Mouse (Mus musculus): ENCODE data around the gene Rasgrp4.

Gene Rasgrp4

GRCm38 (mm10) chr7:29146625-29147367 is 12.1 kb downstream of the Rasgrp4 start:
- DNase-seq (ENCODE audit: low spot score in 2 of 2), result no peak

- no peak for DNase-seq (ENCODE audit: low spot score in 2 of 2)
These were observed 14.1 kb downstream of the Rasgrp4 start for GRCm38 (mm10) chr7:29148771-29149170.

- no peak for DNase-seq (ENCODE audit: low spot score in 2 of 2)
These were observed 16.8 kb downstream of the Rasgrp4 start for GRCm38 (mm10) chr7:29151486-29151885.

GRCm38 (mm10) chr7:29154018-29154720 is 19.5 kb downstream of the Rasgrp4 start:
- DNase-seq (ENCODE audit: low spot score in 2 of 2), result no peak

- DNase-seq (ENCODE audit: low spot score in 2 of 2), result peak; percentile 78 to 90
These were observed 20.7 kb downstream of the Rasgrp4 start for GRCm38 (mm10) chr7:29155196-29155837.

DNA sequence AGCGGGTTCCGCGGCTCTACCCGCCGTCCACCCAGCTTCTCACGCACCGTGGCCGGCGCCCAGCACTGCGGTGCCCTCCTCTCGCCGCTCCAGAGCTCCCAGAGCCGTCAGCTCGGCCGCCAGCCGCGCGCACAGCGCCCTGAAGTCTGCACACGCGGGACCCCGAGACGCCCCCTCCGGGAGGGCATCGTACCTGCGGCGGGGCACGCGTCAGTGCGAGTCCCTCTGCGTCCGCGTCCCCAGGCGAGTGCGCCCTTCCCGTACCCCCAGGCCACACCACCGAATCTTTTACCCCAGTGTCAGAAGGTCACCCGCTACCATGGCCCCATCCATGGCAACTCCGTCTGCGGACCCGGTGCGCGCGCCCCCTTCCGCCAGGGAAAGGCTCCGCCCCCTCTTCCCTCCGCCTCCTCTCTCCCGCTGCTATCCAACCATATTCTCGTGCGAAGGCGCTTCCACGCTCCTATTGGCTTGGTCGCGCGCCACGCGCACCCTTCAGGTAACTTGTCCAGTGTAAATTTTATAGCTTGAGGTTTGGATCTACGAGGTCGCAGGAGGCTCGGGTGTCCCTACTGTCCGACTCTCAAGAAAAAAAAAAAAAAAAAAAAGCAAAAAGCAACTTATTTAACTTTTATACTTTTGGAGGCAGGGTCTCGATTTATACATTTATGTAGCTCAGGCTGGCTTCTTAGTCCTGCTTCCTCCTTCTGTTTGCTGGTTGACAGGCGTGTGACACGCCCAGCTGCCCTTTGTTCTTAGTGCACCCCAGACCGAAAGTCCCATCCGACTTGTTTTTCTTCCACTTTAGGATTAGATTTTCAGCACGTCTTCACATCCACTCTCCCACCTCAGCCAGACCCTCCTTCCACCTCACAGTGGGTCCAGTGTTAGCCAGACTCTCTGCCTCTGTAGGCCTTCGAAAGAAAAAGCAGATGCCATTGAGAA is 21.5 kb downstream of the Rasgrp4 start, which contains the start of gene Fam98c:
TSS of gene Fam98c (minus strand) at position 397 of the 945 bp plus-strand sequence.
- peak; percentile 76 to 85 for DNase-seq (ENCODE audit: low spot score in 2 of 2)

GRCm38 (mm10) chr7:29158264-29158663 is 23.6 kb downstream of the Rasgrp4 start:
- no peak for DNase-seq (ENCODE audit: low spot score in 2 of 2)

DNA sequence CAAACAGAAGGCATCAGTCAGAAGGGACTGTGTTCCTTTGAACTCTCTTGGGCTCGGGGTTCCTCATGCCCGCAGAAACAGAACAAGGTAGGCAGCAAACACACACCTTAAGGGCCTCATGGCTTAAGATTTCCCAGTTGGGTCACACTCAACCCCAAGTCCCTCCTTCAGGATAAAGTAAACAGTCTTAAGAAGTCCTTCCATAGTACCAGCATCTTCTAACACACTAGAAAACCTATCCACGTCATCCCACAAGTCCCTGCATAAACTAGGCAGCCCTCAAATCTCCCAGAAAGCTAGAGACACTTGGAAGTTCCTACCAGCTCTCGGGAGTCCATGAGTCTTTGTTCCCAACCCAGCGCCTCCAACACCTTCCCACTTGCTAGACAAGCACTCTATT is 27.6 kb downstream of the Rasgrp4 start:
- no peak for DNase-seq (ENCODE audit: low spot score in 2 of 2)

DNA sequence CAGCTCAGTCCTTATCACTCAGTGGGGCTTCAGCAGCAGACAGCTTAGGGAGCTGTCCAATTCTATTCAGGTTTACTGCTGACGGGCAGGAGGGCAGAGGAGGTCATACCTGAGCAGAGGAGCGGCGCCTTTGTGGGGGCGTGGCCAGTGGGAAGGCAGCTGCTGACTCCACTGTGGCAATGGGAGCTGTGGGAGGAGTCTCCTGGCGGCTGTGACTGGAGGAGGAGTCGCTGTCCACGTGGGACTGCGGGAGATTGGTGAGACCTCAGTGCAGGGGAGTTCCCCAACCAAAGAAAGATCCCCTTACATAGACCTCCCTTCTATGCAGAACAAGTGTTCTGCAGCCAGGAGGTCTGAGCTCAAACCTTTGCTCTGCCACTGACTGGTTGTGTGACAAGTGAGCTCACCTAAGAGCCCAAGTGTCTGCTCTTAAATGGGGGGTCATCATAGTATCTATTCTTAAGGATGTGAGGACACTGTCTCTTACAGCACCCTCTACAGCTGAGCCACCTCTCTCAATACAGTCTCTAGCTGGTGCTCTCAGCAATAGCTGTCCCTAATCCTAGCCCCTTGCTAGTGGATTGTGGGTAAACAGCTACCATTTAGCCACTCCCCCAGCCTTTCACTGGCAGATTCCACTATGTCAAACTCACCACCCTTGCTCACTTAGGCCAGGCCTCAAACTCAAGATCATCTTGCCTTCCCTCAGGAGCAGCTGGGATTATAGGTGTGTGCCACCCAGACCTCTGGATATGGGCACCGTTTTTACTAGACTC is 28.3 kb downstream of the Rasgrp4 start:
- peak; percentile 38 to 64 for DNase-seq (ENCODE audit: low spot score in 2 of 2)

DNA sequence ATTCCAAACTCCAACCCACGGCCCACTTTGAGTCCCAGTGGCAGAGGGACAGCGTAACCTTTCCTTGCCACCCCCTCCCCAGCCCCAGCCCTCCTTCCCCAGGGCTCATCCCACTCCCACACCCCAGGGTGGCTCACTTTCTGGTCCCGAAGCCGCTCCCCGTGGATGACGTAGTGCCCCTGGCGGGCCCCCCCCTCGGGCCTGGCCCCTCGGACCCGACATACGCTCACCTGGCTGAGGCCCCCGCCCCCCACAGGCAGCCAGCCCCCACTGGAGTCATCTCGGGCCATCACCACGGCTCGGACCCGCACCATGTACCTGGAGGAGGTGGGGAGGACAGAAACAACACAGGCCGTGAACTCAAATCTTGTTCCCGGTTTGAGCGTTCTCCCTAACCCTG is 33.0 kb downstream of the Rasgrp4 start:
- DNase-seq (ENCODE audit: low spot score in 2 of 2), result no peak

DNA sequence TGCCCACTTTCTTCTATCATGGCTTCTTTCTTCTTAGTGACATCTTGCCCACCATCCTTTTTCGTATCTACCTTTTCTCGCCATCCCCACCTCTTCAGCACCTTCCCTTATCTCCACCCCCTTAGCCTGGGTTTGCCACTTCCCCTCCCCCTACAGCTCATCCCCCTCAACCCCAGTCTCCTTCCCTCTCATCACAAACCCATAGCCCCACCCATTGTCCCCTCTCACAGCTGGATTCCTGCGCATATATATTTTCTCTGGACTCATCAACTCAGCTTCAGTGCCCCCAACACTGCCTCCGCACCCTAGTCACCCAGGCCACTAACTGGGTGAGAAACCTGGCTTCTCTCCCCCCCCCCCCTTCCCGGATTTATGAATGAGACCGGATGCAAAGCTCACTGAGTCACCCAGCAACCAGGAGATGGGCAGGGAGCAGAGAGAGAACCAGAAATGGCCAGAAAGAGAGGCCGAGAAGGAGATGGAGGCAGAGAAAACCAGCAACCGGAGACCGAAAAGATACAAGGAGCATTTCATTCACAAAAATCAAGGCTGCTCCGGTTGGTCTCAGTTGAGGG is 33.6 kb downstream of the Rasgrp4 start:
- DNase-seq (ENCODE audit: low spot score in 2 of 2), result no peak

GRCm38 (mm10) chr7:29168791-29169230 is 34.2 kb downstream of the Rasgrp4 start:
- DNase-seq (ENCODE audit: low spot score in 2 of 2), result no peak

- DNase-seq (ENCODE audit: low spot score in 2 of 2), result peak; percentile 75 to 86
These were observed 34.8 kb downstream of the Rasgrp4 start for GRCm38 (mm10) chr7:29169231-29170065.

DNA sequence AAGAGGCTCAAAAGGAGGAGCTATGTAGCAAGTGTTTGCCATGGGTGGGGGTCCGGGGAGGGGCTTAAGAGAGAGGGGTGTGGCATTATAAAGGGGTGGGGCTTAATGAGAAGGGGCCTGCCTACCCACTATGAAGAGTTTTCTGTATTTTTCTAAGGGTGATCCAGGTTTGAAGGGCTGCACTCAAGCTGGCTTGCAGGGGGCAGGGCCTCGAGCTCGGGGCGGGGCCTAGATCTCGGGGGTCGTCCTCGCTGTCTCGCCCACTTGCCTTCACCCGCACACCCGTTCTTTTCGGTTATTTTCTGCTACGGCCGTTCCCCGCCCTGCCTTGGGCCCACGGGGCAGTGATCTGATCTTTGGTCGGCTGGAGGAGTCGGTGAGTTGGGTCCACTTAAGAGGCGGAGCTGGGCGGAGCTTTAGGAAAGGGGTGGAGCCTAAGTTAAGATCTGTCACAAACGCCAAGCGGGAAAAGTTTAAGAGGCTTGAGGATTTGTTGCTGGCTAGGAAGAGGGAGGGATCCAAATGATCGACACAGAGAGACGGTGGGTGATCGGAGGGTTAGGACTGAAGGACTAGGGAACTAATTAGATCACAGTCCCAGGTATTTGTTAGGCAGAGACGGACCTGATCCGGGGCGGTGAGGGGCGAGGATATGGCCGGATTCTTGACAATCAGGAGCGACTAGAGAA is 35.6 kb downstream of the Rasgrp4 start, which contains the start of the genes Ggn and Spred3:
TSS of gene Ggn (plus strand) at position 145 of the 689 bp plus-strand sequence.
TSS of gene Spred3 (minus strand) at position 346 of the 689 bp plus-strand sequence.
- peak; percentile 70 to 82 for DNase-seq (ENCODE audit: low spot score in 2 of 2)

DNA sequence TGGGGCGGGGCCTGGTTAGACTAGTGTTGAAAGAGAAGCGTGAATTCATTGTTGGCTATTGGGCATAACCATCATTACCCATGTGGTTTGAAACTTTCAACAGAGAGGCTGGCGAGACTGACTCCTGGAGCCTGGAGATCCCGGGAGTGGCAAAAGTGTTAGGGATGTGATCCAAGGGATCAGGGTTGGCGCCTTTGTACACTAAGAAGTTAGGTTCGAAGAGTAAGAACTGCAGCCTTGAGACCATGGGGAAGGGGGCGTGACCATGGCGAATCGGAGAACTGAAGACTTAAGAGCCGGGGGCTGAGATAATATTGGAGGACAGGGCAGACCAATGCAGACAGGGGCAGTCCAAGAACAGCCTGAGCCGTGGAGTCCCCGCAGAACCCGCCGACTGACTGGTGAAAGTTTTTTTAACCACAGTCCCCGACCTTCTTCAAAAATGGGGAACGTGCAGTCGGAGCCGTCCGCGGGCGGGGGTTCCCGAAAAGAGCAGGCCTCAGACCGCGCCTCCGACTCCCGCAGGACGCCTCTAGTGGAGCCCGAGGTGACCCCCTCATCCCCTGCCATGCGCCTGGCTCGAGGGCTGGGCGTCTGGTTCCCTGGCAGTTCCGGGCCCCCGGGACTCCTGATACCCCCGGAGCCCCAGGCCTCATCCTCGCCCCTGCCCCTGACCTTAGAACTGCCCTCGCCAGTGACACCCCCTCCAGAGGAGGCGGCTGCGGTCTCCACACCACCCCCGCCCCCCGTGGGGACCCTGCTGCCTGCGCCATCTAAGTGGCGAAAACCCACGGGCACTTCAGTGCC is 36.3 kb downstream of the Rasgrp4 start:
- DNase-seq (ENCODE audit: low spot score in 2 of 2), result no peak

DNA sequence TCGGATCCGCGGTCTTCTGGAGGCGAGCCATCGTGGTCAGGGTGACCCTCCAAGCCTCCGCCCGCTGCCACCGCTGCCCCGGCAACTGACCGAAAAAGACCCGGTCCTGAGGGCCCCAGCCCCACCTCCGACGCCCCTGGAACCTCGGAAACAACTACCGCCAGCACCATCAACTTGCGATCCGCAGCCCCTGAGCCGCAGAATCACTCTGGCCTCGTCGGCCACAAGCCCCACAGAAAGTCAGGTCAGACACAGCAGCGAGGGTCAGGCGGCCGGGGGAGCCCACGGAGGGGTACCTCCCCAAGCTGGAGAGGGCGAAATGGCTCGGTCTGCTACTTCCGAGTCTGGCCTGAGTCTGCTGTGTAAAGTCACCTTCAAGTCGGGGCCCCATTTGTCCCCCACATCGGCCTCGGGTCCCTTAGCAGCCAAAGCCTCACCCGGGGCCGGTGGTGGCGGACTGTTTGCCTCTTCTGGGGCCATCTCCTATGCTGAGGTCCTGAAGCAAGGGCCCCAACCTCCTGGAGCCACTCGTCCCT is 37.0 kb downstream of the Rasgrp4 start:
- DNase-seq (ENCODE audit: low spot score in 2 of 2), result no peak

DNA sequence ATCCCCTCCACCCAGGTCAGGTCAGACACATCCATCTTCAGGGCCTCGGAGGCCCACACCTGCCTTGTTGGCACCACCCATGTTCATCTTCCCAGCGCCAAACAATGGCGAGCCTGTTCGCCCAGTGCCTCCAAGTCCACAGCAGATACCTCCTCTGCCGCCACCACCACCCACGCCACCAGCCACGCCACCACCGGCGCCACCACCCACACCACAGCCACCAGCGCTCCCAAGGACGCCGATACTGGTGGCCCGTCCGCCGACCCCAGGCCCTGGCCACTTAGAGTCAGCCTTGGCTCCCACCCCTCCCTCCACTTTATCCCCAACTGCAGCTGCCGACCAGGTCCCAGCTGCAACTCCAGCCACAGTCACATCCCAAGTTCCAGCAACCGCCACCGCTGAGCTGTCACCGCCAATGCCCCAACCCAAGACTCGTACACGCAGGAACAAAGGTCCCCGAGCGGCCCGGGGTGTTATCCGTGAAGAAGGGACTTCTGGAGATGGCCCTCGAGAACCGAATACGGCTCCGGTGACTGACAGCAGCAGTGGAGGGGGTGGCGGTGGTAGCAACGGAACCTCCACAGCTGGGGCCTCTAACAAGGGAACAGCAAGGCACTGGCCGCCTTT is 37.9 kb downstream of the Rasgrp4 start:
- no peak for DNase-seq (ENCODE audit: low spot score in 2 of 2)
